Comparison of ENCODE assay signal across 8 mouse cellular contexts in genomic region chr2:58567866-58568719, GRCm38 (mm10). TPM values are rescaled to one million over a fixed set of nuclear protein-coding genes. Genes with fewer than 3 reads are reported as not detected.
DNase-seq lines count a peak whose midpoint lies in the region; ATAC-seq and TF ChIP-seq lines count a peak whose summit lies in the region.

No protein-coding gene starts in this region.

- H3K9ac ChIP-seq in heart, embryonic 15.5 days, result peak overlapping the region; percentile 93
- peak overlapping the region; percentile 58; the same call in 1 of the 2 replicates for H3K9ac ChIP-seq in liver, embryonic 12.5 days
- peak overlapping the region; percentile 9; the same call in 1 of the 2 replicates for H3K9ac ChIP-seq in stomach, embryonic 15.5 days

- DNase-seq in layer of hippocampus, adult 2 months (ENCODE audit: low spot score in 2 of 2), result no peak
- DNase-seq in layer of hippocampus, adult 9-11 months, result no peak
- no peak for DNase-seq in thymus, postnatal 0 days (ENCODE audit: low spot score)
- no peak for DNase-seq in thymus, postnatal 25 days

- WGBS in heart, embryonic 15.5 days, result 6% methylated on average over 12 of the region's 12 CpGs
- WGBS in liver, embryonic 12.5 days (ENCODE audit: insufficient replicate concordance), result 23% methylated on average over 12 of the region's 12 CpGs
- 10% methylated on average over 12 of the region's 12 CpGs for WGBS in stomach, embryonic 15.5 days

- no peaks in the 10 kb centered on the region for H3K27me3 ChIP-seq in heart, embryonic 15.5 days
- peaks cover 44% of the 10 kb centered on the region for H3K27me3 ChIP-seq in liver, embryonic 12.5 days (replicated peaks)
- no peaks in the 10 kb centered on the region for H3K27me3 ChIP-seq in stomach, embryonic 15.5 days (replicated peaks)

- H3K27ac ChIP-seq in layer of hippocampus, adult 2 months, result peak overlapping the region; percentile 99
- H3K27ac ChIP-seq in brown adipose tissue, adult 24 weeks (replicated peaks; ENCODE audit: low read depth, low read length), result peak overlapping the region; percentile 25
- peak overlapping the region; percentile 99 for H3K27ac ChIP-seq in heart, embryonic 15.5 days
- H3K27ac ChIP-seq in liver, embryonic 12.5 days, result peak overlapping the region; percentile 82; the same call in 1 of the 2 replicates
- H3K27ac ChIP-seq in stomach, embryonic 15.5 days, result peak overlapping the region; percentile 96

- no peaks in the 10 kb centered on the region for H3K36me3 ChIP-seq in heart, embryonic 15.5 days
- H3K36me3 ChIP-seq in liver, embryonic 12.5 days, result no peaks in the 10 kb centered on the region
- no peaks in the 10 kb centered on the region for H3K36me3 ChIP-seq in stomach, embryonic 15.5 days

- peak overlapping the region; percentile 79 for H3K4me3 ChIP-seq in layer of hippocampus, adult 2 months
- H3K4me3 ChIP-seq in brown adipose tissue, adult 24 weeks (ENCODE audit: insufficient read depth, low read depth, low read length), result peak overlapping the region; percentile 100
- peak overlapping the region; percentile 97 for H3K4me3 ChIP-seq in heart, embryonic 15.5 days
- H3K4me3 ChIP-seq in liver, embryonic 12.5 days, result peak overlapping the region; percentile 69
- H3K4me3 ChIP-seq in stomach, embryonic 15.5 days (replicated peaks), result peak overlapping the region; percentile 92

- H3K9me3 ChIP-seq in heart, embryonic 15.5 days (replicated peaks), result no peaks in the 10 kb centered on the region
- H3K9me3 ChIP-seq in liver, embryonic 12.5 days (replicated peaks), result no peaks in the 10 kb centered on the region
- H3K9me3 ChIP-seq in stomach, embryonic 15.5 days, result no peaks in the 10 kb centered on the region

- no peak for TF ChIP-seq CTCF in layer of hippocampus, adult 2 months (conservative IDR thresholded peaks at IDR 0.05)

- H3K4me1 ChIP-seq in brown adipose tissue, adult 24 weeks (ENCODE audit: control insufficient read depth, insufficient read depth, insufficient read length, low read length), result peaks cover 20% of the 10 kb centered on the region
- H3K4me1 ChIP-seq in heart, embryonic 15.5 days (replicated peaks), result peaks cover 42% of the 10 kb centered on the region
- peaks cover 3% of the 10 kb centered on the region; the same call in 1 of the 2 replicates for H3K4me1 ChIP-seq in liver, embryonic 12.5 days
- peaks cover 34% of the 10 kb centered on the region for H3K4me1 ChIP-seq in stomach, embryonic 15.5 days

- H3K4me2 ChIP-seq in heart, embryonic 15.5 days, result peak overlapping the region; percentile 66
- peak overlapping the region; percentile 75 for H3K4me2 ChIP-seq in liver, embryonic 12.5 days
- H3K4me2 ChIP-seq in stomach, embryonic 15.5 days, result peak overlapping the region; percentile 45

- ATAC-seq in heart, embryonic 15.5 days (replicated peaks; ENCODE audit: insufficient number of reproducible peaks, insufficient read depth, low FRiP score, low read depth), result no peak
- ATAC-seq in liver, embryonic 12.5 days, result no peak
- ATAC-seq in stomach, embryonic 15.5 days (ENCODE audit: insufficient read depth, low FRiP score, low read depth), result no peak

RNA-seq across cellular contexts. Expression of gene Upp2, which starts 1.0 kb away (rescaled TPM):
- 10 to 100 TPM; 32.7 to 38.5 TPM for total RNA-seq in layer of hippocampus, adult 2 months (2021)
- 17.8 and 18.8 TPM in 2 replicates for polyA plus RNA-seq in brown adipose tissue, adult 24 weeks (2012; ENCODE audit: insufficient read depth, insufficient read length, missing spikeins)
- polyA plus RNA-seq in heart, embryonic 15.5 days (2015; fragmentation: Nextera tagmentation; extraction: Ambion mirVana), result 5.2 and 7.5 TPM in 2 replicates
- 1.8 and 2.6 TPM in 2 replicates for polyA plus RNA-seq in liver, embryonic 12.5 days (2016; fragmentation: Nextera tagmentation; extraction: Ambion mirVana)
- 6.7 and 7.1 TPM in 2 replicates for polyA plus RNA-seq in stomach, embryonic 15.5 days (2015; fragmentation: Nextera tagmentation; extraction: Ambion mirVana)
- polyA plus RNA-seq in thymus, postnatal 0 days (2015; fragmentation: Nextera tagmentation; extraction: Ambion mirVana), result 1.3 and 1.7 TPM in 2 replicates

RNA-seq across cellular contexts. Expression of gene Acvr1, which starts 1.1 kb away (rescaled TPM):
- 10 to 100 TPM; 46.0 to 48.2 TPM for total RNA-seq in layer of hippocampus, adult 2 months (2021)
- 5.0 and 7.7 TPM in 2 replicates for polyA plus RNA-seq in brown adipose tissue, adult 24 weeks (2012; ENCODE audit: insufficient read depth, insufficient read length, missing spikeins)
- 8.6 and 8.8 TPM in 2 replicates for polyA plus RNA-seq in heart, embryonic 15.5 days (2015; fragmentation: Nextera tagmentation; extraction: Ambion mirVana)
- polyA plus RNA-seq in liver, embryonic 12.5 days (2016; fragmentation: Nextera tagmentation; extraction: Ambion mirVana), result 3.4 and 3.8 TPM in 2 replicates
- 6.8 and 7.0 TPM in 2 replicates for polyA plus RNA-seq in stomach, embryonic 15.5 days (2015; fragmentation: Nextera tagmentation; extraction: Ambion mirVana)
- polyA plus RNA-seq in thymus, postnatal 0 days (2015; fragmentation: Nextera tagmentation; extraction: Ambion mirVana), result 0.95 and 1.5 TPM in 2 replicates

Comparison
In these comparisons a context has a peak if more than half of its experiments do, and no peak if none do; other contexts are left out.
1. H3K27ac ChIP-seq: peak in every context shown above with its lines; median percentile 99 in layer of hippocampus, adult 2 months; 99 in heart, embryonic 15.5 days; 96 in stomach, embryonic 15.5 days; 82 in liver, embryonic 12.5 days; 25 in brown adipose tissue, adult 24 weeks.
2. H3K9ac ChIP-seq: peak in every context shown above with its lines; median percentile 93 in heart, embryonic 15.5 days; 58 in liver, embryonic 12.5 days; 9 in stomach, embryonic 15.5 days.